Mouse (Mus musculus) olfactory bulb, adult 2 months (tissue): ENCODE data around the gene Kcnk16.

ENCODE experiments used
- CTCF ChIP-seq: fragments of 200-500 bp; IDR thresholded peaks from 2 replicates; pipeline ENCODE4 v1.5.1; 2012; ENCODE audit warnings: low read depth, mild to moderate bottlenecking, low read length, moderate library complexity; ENCODE audit not compliant: insufficient read depth
- POLR2A ChIP-seq: fragments of 200-500 bp; IDR thresholded peaks from 2 replicates; pipeline ENCODE4 v1.6.1; 2012; ENCODE audit warnings: mild to moderate bottlenecking, low read depth, low read length, moderate library complexity; ENCODE audit not compliant: insufficient read depth

GRCm38 (mm10) chr14:20216561-20217298 lies 52.3 kb downstream of the Kcnk16 start:
- TF ChIP-seq POLR2A = no peak
- no peak for TF ChIP-seq CTCF
